Mouse (Mus musculus) C3H10T1/2 (cell line): ENCODE results near the gene Brix1. TPM values are rescaled to one million over a fixed set of nuclear protein-coding genes. Genes with fewer than 3 reads are reported as not detected.

ENCODE experiments used
- polyA plus RNA-seq, 2 experiments: library from polyadenylated mRNA; unstranded; fragments of >200 nt; fragmentation: generic; extraction: Trizol; gene quantifications; one replicate each; pipeline ENCODE4 v1.2.1; 2012; ENCODE audit warnings: missing spikeins in 2 of 2

Gene Brix1
- polyA plus RNA-seq: 1 to 10 TPM; 4.2 to 9.8 TPM

DNA sequence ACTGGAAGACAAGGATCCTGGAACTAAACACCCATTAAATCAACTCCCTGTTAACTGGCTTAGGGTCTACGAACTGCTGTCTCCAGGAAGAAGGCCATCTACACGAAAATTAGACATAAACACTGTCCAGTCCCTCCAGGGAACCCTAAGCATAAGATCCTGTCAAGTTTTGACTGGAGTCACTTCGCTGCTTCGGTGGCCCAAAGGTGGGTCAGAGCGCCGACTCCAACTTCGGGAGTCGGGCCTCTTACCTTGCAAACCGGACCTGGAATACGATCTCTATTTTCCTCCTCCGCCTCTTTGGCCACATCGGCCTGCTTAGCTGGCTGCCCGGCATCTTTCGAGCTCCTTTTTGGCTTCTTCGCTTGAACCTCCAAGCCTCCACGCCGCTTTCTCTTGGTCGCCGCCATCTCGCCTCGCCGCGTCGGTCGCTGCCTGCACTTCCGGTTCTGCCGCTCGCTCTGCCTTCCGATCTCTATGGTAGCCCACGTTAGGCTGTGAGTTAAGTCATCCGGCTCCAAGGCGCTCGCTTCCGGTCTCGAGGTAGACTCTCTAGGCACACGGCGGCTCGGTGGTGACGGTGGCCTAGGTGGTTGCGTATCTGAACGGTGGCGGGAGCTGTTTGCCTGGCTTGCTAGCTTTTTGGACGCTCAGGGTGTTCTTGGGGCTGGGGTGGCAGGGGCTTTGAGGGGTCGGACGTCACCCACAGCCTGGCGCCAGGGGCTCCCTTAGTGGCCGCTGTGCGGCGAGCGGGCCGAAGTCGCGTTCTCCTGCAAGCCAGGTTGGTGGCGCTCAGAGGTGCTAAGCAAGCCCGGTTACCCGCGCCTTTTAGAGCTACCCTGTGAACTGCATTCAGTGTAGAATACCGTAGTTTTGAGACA, at the start of gene Brix1, which contains the start of gene Rad1:
TSS of gene Brix1 (minus strand) at position 464 of the 881 bp plus-strand sequence.
TSS of gene Rad1 (plus strand) at position 535 of the 881 bp plus-strand sequence.

DNA sequence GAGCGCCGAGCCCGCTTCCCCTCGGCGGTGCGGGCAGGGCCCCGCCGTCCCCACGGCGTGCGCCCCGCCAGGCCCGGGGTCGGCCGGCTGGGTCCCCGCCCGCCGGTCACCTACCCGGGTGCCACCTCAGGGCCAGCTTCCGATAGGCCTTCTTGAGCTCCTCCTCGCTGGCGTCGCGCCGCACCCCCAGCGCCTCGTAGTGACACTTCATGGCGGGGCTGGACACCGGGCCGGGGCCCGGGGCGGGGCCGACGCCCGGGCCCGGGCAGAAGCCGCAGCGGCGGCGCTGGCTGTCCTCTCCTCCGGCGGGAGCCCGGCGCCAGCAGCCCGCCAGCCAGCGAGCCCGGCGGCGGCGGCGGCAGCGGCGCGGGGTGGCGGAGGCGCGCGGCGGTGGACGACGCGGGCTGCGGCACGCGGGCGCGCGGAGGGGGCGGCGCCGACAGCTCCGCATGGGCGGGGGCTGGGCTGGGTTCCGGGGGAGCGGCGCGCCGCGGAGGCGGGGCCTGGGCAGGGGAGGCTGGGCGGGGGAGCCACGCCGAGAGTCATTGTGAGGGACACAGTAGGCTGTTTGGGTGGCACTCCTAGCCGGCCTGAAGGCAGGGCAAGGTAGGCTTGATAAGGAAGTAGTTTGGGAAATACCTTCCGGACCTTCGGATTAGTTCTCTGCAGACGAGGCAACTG, 15.5 kb downstream of the Brix1 start, which contains the start of gene Dnajc21:
TSS of gene Dnajc21 (minus strand) at position 366 of the 681 bp plus-strand sequence.

Other genes with a start within 250 kb of the Brix1 start
- not detected for gene Gm21973, start 160.6 kb downstream of the Brix1 start, polyA plus RNA-seq
- not detected for gene Agxt2, start 127.4 kb downstream of the Brix1 start, polyA plus RNA-seq
- 1 to 10 TPM; 2.3 to 5.5 TPM for gene Dnajc21, start 15.4 kb downstream of the Brix1 start, polyA plus RNA-seq
- gene Rad1, start 71 bp upstream of the Brix1 start, polyA plus RNA-seq: 10 to 100 TPM in 1 of 2 experiments, 1 to 10 TPM in 1; 5.3 to 16.3 TPM
- gene Ttc23l, start 72.7 kb upstream of the Brix1 start, polyA plus RNA-seq: not detected
- gene Rai14, start 228.7 kb upstream of the Brix1 start, polyA plus RNA-seq: 10 to 100 TPM in 1 of 2 experiments, 1 to 10 TPM in 1; 3.5 to 20.9 TPM